Mouse (Mus musculus) testis, postnatal 10 days (tissue): ENCODE data around the gene Il9.

Experiments
- DNase-seq: peaks from one replicate; pipeline ENCODE4 v3.0.0; 2021; ENCODE audit warnings: low spot score

Il9 gene

DNA sequence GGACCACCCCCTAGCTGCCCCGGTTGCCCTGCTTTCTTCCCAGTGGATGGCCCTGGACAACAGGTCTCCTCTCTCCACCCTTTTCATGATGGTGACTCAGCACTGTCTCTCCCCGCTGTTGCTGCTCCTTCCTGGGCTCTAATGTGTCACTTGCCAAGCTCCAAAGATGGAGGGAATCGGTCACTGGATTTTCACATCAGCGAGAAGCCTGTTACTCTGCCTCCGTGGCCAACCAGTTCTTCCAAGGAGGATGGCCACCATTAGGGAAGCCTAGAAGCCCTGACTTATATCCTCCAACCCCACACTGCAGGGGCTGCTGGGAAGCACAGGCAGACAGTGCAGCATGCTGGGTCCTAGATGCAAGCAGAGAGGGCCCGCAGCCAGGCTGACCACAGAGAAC is 10.8 kb downstream of the Il9 start:
- no peak for DNase-seq

DNA sequence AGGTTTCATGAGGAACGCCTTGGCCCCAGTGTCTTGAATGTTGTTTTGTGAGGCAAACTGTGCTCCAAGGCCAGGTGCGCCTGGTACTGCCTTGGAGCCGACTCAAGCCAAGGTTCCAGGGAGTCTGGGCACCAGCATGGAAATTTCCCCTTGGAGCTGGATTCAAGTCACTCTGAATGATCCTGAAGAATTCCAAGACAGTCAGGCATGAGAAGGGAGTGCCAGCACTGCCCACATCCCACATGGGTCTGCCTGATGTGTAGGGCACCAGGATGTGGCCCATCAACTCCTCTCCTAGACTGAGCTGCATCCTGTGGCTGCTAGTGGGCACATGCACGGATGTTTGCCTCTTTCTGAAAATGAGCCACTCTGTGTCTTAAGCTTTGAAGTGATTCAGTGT is 13.5 kb downstream of the Il9 start:
- DNase-seq = no peak

GRCm38 (mm10) chr13:56467786-56468185 is 14.3 kb downstream of the Il9 start:
- no peak for DNase-seq

GRCm38 (mm10) chr13:56463750-56464149 is 18.3 kb downstream of the Il9 start:
- no peak for DNase-seq

DNA sequence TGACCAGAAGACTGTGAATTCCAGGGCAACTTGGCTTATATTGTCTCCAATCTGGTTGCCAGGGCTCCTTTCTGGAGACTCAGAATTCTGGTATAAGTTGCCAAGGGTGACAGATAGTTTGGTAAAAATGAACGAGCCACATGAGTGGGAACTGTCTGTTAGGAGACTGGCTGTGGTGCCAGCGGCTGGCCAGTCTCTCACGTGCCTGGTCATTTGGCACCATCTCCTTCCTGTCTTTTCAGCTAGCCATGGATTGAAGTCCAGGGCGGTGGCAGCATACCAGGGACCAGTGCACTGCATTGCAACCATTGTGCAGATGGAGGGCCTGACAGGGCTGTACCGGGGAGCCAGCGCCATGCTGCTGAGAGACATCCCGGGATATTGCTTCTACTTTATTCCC is 18.8 kb downstream of the Il9 start:
- DNase-seq = no peak

DNA sequence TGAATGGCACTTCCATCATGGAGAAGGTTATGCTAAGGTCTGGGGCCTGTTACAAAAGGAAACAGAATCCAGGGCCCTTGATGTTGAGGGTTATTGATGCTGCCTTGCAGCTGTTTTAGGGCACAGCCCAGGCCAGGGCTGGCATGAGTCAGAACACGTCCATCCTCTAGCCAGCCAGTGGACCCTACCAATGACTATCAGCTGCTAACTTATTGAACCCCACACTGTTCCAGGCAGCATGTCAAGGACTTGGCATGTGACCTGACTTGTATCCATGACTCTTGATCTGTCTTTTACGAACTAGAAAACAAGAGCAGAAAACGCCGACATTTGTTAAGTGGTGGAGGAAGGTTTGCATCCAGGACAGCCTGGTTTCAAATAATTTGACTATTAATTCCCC is 19.3 kb downstream of the Il9 start:
- no peak for DNase-seq

GRCm38 (mm10) chr13:56461460-56461859 is 20.6 kb downstream of the Il9 start:
- DNase-seq = no peak

GRCm38 (mm10) chr13:56458001-56458400 is 24.0 kb downstream of the Il9 start:
- DNase-seq = no peak

DNA sequence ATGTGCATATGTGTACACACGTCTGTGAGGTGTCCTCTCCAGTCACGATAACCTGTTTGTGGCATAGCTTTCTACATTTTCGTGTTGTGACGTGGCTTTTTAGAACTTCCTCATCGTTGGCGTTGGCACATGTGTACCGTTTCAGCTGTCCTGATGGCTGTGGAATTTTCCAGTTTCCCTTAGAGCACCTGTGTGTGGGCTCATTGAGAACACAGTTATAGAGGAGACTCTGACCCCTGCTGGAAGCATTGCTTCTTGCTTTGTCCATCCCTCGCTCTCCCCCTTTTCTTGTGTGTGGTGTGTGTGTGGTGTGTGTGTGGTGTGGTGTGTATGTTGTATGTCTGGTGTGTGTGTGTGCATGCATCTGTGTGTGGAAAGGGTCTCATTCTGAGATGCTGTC is 32.0 kb downstream of the Il9 start:
- peak; percentile 45 for DNase-seq

- DNase-seq = peak; percentile 87
Observed at GRCm38 (mm10) chr13:56449239-56450030, 32.6 kb downstream of the Il9 start.

GRCm38 (mm10) chr13:56444996-56445395 is 37.0 kb downstream of the Il9 start:
- DNase-seq = no peak

GRCm38 (mm10) chr13:56444112-56444511 is 37.9 kb downstream of the Il9 start:
- no peak for DNase-seq

DNA sequence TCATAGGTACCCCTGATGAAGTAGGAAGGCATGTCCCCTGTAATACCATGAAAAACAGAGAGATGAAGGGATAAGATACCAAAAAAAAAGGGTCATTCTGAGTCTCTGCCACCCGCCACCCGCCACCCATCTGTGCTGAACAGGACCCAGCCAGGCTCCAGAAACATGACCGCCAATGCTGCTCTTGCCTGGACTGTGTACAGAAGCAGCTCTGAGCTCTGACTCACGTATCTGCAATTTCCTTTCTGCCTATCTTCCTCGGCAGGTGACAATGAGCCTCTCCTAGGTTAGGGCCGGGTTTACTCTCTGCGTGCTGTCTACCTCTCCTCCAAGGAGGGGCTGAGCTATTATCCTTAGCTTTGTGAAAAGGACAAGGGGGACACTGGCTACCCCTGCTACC is 38.6 kb downstream of the Il9 start:
- no peak for DNase-seq

DNA sequence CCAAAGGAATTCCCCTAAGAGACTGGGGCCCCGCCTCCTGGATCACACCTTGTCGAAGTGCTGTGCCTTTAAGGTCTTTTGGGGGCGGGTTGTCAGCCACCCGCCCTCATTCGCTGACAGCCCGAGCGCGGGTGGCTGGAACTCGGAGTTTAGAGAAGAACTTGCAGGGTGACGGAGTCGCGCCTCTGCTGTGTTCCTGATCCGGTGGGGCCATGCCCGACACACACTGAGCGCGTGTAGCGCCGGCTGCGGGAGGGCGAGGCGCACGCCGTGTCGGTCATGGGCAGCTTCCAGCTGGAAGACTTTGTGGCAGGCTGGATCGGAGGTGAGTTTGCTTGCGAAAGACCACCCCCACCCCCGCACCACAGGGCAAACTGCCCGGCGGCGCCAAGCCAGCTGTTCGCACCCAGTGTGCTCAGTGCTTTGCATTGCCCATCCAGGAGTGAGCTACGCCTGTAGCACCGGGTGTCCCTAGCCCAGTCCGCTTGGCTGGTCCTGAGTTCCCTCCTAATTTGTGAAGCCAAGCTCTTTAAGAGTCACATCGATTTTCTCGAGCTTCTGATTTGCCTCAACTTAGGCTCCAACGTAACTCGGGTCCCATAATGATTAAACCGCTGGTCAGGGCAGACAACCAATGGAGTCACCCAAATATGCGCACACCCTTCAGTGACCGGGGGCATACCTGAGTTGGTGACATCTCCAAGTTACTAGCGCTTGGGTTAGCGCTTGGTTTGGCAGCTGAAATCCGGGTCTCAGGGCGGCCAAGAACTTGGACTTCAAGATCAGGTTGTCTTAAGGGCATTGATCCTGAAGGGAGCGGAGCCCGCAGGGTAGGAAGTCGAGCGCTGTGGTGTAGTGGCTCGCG is 43.6 kb downstream of the Il9 start, which contains the start of gene Slc25a48:
Slc25a48 (plus strand) TSS at position 145 of the 865 bp plus-strand sequence.
- DNase-seq = peak; percentile 66

DNA sequence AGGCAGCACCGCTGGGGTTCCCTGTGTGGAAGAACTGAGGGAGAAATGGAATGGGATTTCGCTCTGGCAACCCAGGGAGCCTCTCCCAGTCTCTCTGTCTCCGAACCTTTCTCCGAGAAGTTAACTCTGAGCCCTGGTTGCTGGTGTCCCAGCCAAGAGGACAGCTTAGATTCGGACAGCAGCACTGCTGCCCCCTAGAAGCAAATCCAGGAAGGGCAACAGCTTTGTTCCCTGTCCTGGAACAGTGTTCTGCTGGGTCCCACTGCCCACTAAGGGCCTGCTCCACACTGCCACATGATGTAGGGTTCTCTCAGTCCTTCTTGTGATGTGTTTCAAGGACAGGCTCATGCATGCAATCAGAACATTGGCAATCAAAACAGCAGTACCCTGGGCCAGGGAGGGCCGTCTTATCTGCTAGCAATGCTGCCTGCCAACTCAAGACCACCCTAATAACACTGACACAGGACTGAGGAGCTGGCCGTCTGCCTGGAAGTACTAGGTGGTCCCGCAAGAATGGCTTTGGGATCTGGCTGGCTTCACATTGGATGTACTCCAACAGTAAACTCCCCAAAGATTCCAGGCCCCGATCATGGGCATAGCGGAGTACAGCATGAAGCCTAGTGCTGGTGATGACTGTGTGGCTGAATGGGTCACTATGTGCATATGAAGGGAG is 46.3 kb downstream of the Il9 start:
- DNase-seq = peak; percentile 53

GRCm38 (mm10) chr13:56434311-56434751 is 47.7 kb downstream of the Il9 start:
- DNase-seq = peak; percentile 80

DNA sequence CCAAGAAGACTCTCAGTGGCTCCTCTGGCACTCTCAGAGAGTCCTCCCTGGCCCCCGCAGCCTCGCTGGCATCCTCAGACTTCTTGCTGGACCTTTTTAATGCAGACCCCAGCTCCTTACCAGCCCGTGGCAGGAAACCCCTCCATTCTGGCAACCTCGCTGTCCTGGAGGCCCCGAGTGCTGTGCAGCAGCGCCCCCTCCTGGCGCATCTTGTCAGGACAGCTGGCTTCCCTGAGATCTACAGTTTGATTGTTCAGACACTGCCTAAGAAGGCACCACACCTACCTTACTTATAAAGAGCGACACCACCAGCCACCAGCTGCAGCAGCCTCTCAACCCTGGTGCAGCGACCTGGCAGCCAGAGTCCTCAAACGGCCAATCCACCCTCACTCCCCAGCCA is 48.6 kb downstream of the Il9 start:
- peak; percentile 87 for DNase-seq

DNA sequence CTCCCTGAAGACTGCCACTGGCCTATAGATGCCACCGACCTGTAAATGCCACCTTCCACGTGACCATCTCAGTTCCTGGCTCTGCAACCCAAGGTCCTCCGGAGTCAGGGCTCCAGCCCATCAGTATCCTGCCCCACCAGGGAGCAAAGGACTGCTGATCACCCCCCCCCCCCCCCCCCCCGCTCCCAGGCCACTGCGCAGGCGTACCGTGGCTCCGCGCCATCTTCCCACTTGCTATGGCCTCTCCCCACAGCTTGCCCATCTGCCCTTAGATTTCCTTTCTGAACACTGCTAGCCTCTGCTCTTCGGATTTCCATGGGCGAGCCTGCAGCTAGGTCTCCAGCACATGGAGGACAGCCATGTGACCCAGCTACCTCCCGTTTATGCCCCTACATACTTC is 49.5 kb downstream of the Il9 start:
- DNase-seq = peak; percentile 45
